Mouse (Mus musculus): ENCODE measurements around the gene Abca4.

The Abca4 gene

DNA sequence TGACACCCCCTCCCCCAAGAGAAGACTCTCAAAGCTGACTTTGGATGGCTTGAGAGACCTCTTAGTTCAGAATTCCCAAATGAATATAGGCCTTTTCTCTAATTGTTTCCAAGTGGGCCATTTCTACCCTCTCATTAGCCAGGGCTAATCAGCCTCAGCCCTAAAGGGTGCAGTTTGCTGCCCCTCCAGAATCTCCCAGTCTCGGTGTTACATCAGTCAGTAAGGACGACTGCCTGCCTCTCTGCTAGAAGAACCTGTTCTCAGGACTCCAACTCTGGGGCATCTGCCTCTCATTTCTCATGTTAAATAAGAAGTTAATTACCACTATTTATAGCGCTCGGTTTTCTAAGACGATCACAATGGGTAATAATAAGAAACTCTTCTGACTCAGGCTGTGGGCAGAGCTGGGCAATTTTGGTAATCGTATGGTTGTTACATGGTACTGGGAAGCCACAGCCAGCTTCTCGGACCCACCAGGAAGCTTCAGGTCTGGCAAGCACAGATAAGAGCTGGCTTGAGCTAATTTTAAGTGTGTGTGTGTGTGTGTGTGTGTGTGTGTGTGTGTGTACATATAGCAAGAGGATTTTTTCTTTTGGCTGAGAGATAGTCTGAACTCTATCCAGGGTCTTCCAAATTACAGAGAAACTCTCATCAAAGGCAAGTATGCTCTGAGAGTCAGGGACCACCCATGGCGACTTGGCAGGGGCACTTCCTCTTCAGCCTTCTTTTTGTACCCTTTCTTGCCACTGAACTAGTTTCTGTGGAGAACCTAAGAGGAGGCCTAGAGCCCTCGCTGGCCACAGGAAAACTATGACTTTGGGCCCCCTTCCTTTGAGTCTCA is 67.1 kb downstream of the Abca4 start:
- DNase-seq: no peak

GRCm38 (mm10) chr3:122118651-122119214 is 74.5 kb downstream of the Abca4 start:
- no peak for DNase-seq

DNA sequence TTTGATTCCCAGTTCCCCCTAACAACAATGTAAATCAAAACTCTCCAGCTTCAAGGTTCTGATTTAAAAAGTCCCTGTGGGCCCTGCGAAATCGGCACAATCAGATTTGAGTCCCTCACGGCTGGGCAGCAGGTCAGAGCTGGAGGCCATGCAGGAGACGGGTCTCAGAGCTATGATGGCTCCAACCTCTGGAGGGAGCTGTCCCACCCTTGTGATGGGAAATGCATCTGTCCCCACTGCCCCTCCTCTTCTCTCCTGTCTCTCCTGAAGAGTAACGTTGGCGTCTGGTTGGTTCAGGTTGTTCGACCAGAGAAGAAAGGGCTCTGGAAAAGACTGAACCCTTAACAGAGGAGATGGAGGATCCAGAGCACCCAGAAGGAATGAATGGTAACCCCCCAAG is 75.5 kb downstream of the Abca4 start:
- no peak for DNase-seq

GRCm38 (mm10) chr3:122120217-122120616 is 76.0 kb downstream of the Abca4 start:
- no peak for DNase-seq

DNA sequence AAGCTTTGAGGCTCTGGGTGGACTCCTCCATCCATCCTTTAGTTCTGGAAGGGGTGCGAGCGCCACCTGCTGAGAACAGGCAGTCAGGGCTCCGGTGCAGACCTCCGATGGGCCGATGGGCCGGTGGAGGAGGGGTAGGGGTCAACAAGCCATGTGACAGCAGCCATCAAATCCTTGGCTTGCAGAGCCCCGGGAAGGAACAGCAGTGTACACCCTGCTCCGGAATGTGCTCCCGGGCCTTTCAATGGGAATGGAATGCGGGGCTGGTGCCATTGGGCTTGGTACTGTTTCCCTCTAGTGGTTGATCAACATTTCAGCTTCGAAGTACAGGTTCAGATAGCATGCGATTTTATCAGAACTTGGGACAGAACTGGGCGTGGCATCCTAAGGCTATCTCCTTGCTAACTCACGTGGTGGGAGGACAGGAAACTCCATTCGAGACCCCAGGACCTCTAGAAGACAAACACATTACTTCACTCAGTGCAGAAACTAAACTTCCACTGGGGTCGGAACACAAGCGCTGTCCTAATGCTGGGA is 78.0 kb downstream of the Abca4 start:
- DNase-seq: peak; percentile 92

GRCm38 (mm10) chr3:122122838-122123237 is 78.6 kb downstream of the Abca4 start:
- no peak for DNase-seq

- DNase-seq: no peak
Measured at GRCm38 (mm10) chr3:122128999-122129493, 84.8 kb downstream of the Abca4 start.

GRCm38 (mm10) chr3:122130771-122131170 is 86.5 kb downstream of the Abca4 start:
- no peak for DNase-seq

DNA sequence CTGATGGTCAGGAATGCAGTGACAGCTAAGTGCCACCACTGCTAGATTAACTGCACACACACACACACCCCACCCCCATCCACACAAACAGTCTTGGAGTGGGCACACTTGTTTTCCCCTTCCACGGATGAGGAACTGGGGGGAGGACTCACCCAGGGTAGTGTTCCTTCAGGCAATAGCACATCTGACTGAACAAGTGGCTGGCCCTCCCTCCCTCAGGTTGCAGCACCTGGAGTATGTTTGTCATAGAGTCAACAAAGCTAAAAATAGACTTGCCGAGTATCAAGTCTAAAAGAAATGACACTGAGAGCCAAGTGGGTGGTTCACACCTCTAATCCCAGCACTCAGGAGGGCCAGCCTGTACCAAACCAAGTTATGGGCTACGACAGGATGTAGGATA is 87.4 kb downstream of the Abca4 start:
- DNase-seq: no peak

- DNase-seq: no peak
Measured at GRCm38 (mm10) chr3:122133255-122133654, 89.0 kb downstream of the Abca4 start.

DNA sequence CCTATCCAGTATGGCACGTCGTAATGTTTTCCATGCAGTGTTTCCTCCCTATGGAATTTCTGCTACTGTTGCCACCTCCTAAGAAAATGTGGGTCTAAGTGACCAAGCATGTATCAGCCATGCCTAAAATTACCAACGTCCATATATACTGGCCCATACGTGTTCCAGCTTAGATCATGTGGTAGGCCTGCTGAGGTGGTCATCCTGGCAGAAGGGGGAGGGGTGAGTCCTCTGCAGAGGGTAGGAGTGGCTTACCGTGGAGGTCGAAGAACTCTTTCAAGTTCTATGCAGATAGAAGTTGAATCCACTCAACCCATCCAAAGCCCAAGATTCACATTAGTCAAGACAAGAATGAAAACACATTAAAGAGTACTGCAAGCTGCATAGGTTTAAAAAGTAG is 89.6 kb downstream of the Abca4 start:
- DNase-seq: no peak

- DNase-seq: peak; percentile 48
Measured at GRCm38 (mm10) chr3:122140589-122141400, 96.6 kb downstream of the Abca4 start.

- no peak for DNase-seq
Measured at GRCm38 (mm10) chr3:122142256-122142922, 98.1 kb downstream of the Abca4 start.

- DNase-seq: no peak
Measured at GRCm38 (mm10) chr3:122143432-122143831, 99.2 kb downstream of the Abca4 start.

GRCm38 (mm10) chr3:122145430-122145829 is 101.2 kb downstream of the Abca4 start:
- no peak for DNase-seq

- no peak for DNase-seq
Measured at GRCm38 (mm10) chr3:122150836-122151235, 106.6 kb downstream of the Abca4 start.

- no peak for DNase-seq
Measured at GRCm38 (mm10) chr3:122152431-122152830, 108.2 kb downstream of the Abca4 start.

DNA sequence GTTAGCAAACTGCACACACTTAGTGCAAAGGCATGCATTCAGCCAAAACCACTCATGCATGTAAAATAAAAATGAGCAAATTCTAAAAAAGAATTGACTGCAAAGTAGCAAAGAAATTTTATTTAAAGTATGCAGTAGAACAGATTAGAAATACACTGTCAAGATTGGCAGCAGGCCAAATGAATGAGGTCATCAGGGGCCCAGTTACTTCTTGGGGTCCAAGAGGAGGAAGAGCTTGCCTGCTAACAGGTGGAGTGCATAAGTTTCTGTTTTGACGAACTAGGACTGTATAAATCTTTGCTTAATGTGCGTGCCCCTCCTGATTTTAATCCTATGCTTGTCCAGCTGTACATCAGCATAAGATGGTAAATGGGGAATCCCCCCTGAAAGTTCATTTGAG is 109.8 kb downstream of the Abca4 start:
- DNase-seq: no peak

- DNase-seq: no peak
Measured at GRCm38 (mm10) chr3:122159447-122159846, 115.2 kb downstream of the Abca4 start.

- peak; percentile 56 for DNase-seq
Measured at GRCm38 (mm10) chr3:122169616-122170178, 125.5 kb downstream of the Abca4 start.

GRCm38 (mm10) chr3:122170621-122171309 is 126.5 kb downstream of the Abca4 start:
- peak; percentile 30 for DNase-seq
